Mouse (Mus musculus) erythroblast, embryonic 14.5 days (primary cell): ENCODE results near the gene Ndfip2. TPM values are rescaled to one million over a fixed set of nuclear protein-coding genes. Genes with fewer than 3 reads are reported as not detected.

Experiments used
- H3K27me3 ChIP-seq: 2 replicates; pipeline ENCODE4 v1.6.1; 2012; ENCODE audit warnings: inconsistent platforms; ENCODE audit not compliant: control insufficient read depth
- H3K36me3 ChIP-seq: 2 replicates; pipeline ENCODE4 v1.6.1; 2012; ENCODE audit warnings: mild to moderate bottlenecking, inconsistent platforms; ENCODE audit not compliant: control insufficient read depth
- H3K4me1 ChIP-seq: 2 replicates; pipeline ENCODE4 v1.6.1; 2012; ENCODE audit warnings: inconsistent platforms; ENCODE audit not compliant: control insufficient read depth
- H3K4me3 ChIP-seq: replicated peaks from 2 replicates; pipeline ENCODE3; 2012; ENCODE audit warnings: moderate library complexity, mild to moderate bottlenecking, inconsistent platforms
- H3K9me3 ChIP-seq: 2 replicates; pipeline ENCODE4 v1.6.1; 2012; ENCODE audit warnings: low read length, inconsistent platforms, mixed read lengths; ENCODE audit not compliant: control insufficient read depth
- GATA1 ChIP-seq: IDR thresholded peaks from 2 replicates; pipeline ENCODE4 v1.6.1; 2012; ENCODE audit warnings: low read length, inconsistent platforms, mixed read lengths
- TAL1 ChIP-seq: IDR thresholded peaks from 3 replicates; pipeline ENCODE4 v1.6.1; 2012; ENCODE audit warnings: low read length, inconsistent platforms, mixed read lengths
- polyA plus RNA-seq: library from polyadenylated mRNA; stranded (reverse); fragments of >175 nt; gene quantifications from 2 replicates; pipeline ENCODE4 v1.2.3, GENCODE M21; 2012

Ndfip2 gene
- polyA plus RNA-seq, 1 experiment, result 0.52 TPM

GRCm38 (mm10) chr14:105243805-105244443 is 14.4 kb upstream of the Ndfip2 start:
- TF ChIP-seq TAL1 (no peak), GATA1 (no peak)
- Histone ChIP-seq H3K27me3 (no peaks in the 10 kb centered on the region), H3K36me3 (no peaks in the 10 kb centered on the region), H3K4me1 (no peaks in the 10 kb centered on the region), H3K4me3 (no peak overlapping the region), H3K9me3 (no peaks in the 10 kb centered on the region)

- Histone ChIP-seq H3K9me3 (no peaks in the 10 kb centered on the region), H3K4me3 (no peak overlapping the region), H3K4me1 (no peaks in the 10 kb centered on the region), H3K27me3 (peaks cover 8% of the 10 kb centered on the region), H3K36me3 (no peaks in the 10 kb centered on the region)
- TF ChIP-seq GATA1 (no peak), TAL1 (no peak)
Measured at GRCm38 (mm10) chr14:105251038-105251437, 7.3 kb upstream of the Ndfip2 start.

DNA sequence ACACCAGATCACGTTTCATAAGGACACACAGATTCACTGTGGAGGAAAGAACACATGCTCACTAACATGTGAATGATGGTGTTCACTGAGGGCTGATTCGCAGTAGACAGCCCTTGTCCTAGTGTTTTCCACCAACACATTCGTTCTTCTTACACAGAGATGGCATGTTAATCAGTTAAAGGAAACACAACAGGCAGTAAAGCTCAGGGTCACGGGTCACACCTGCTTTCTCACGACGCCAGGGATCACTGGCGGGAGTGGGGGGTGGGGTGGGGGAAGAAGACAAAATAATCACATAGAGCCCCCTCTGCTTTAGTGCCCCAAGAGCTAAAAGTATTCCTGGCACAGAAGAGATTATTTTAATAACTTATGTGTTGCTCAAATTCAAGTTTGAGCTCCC is 5.1 kb upstream of the Ndfip2 start:
- Histone ChIP-seq H3K4me3 (no peak overlapping the region), H3K36me3 (no peaks in the 10 kb centered on the region), H3K4me1 (peaks cover 4% of the 10 kb centered on the region), H3K9me3 (no peaks in the 10 kb centered on the region), H3K27me3 (peaks cover 10% of the 10 kb centered on the region)
- TF ChIP-seq TAL1 (no peak), GATA1 (no peak)

- Histone ChIP-seq H3K4me1 (peaks cover 9% of the 10 kb centered on the region), H3K4me3 (no peak overlapping the region), H3K27me3 (peaks cover 10% of the 10 kb centered on the region), H3K9me3 (no peaks in the 10 kb centered on the region), H3K36me3 (no peaks in the 10 kb centered on the region)
- TF ChIP-seq GATA1, result no peak
Measured at GRCm38 (mm10) chr14:105254401-105254800, 4.0 kb upstream of the Ndfip2 start.

DNA sequence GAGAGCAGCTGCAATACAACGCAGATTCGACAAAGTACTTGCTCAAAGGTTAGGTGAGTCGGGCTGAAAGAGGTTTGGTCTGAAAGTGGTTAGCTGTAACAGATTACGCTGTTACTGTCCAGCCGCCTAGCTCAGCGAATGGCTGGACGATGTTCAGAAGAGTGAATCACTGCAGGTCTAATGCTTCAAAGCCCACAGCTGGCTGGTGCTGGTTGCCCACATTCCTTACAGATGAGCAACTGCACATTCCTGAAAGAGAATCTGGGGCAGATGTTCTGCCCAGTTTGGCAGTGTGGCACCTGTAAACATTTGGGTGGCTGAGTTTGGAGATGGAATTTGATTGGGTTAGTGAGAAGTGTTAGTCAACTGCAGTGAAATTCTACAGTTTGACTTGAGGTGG is 2.8 kb upstream of the Ndfip2 start:
- peaks cover 10% of the 10 kb centered on the region for H3K27me3 ChIP-seq
- H3K4me3 ChIP-seq, result no peak overlapping the region
- no peaks in the 10 kb centered on the region for H3K9me3 ChIP-seq
- H3K36me3 ChIP-seq, result no peaks in the 10 kb centered on the region
- H3K4me1 ChIP-seq, result peaks cover 12% of the 10 kb centered on the region
- TF ChIP-seq GATA1 (no peak), TAL1 (no peak)

DNA sequence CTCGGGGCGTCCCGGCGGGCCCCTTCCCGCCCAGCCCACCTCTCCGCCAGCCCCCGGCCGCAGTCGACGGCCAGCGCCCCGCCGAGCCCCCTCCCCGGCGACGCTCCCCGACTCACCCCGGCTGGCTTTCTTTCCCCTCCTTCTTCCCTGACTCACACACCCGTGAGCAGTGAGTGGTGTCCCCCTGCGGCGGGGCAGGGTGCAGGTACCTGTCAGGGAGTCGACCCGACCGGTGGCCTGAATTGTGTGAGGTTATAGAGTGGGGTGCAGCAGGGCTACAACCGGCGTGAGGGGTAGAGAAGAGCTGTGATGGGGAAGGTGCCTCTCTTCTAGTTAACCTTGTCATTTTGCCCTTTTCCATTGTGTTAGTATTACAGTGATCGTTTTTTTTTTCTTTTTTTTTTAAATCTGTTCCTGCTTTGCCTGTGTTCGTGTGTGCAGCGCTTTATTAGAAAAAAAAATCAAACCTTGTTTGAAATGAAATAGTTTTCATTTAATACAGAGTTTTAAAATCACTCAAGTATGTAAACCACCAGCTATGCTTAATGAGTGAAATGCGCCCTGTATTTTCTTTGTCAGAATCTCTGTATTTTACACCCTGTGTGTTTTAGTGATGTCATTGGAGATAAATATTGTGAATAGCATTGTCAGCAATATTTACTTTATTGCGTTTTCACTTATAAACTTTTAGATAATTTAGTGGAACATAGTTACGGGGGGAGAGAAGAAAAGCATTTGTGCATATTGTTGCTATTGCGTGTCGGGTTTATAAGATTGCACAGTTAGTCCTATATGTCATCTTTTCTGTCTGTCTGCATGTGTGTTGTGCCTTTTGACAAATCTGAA is 885 bp downstream of the Ndfip2 start:
- peaks cover 10% of the 10 kb centered on the region for H3K27me3 ChIP-seq
- H3K4me3 ChIP-seq, result peak overlapping the region; percentile 90
- no peaks in the 10 kb centered on the region for H3K36me3 ChIP-seq
- no peak for TF ChIP-seq TAL1
- TF ChIP-seq GATA1, result no peak
- peaks cover 12% of the 10 kb centered on the region for H3K4me1 ChIP-seq
- H3K9me3 ChIP-seq, result no peaks in the 10 kb centered on the region

DNA sequence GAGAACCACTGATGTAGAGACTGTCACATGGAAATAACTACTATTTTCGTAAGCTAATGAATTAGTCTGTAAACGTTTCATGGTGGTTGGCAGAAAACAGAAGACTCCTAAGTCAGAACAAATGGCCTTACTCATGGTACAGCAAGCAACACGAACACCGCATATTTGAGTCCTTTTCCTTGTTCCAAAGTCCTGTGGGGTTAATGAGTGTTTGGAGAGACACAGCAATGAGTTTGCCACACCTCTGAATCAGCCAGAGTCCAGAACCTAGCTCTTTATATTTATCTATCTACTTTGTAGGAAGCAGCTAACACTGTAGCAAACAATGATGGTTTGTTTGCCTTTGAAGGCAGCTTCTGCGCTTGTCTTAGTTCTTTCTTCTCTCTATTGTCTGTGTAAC is 4.5 kb downstream of the Ndfip2 start:
- TF ChIP-seq TAL1 (no peak), GATA1 (no peak)
- Histone ChIP-seq H3K4me1 (peaks cover 12% of the 10 kb centered on the region), H3K27me3 (no peaks in the 10 kb centered on the region), H3K36me3 (no peaks in the 10 kb centered on the region), H3K9me3 (no peaks in the 10 kb centered on the region), H3K4me3 (no peak overlapping the region)

GRCm38 (mm10) chr14:105267095-105267494 is 8.7 kb downstream of the Ndfip2 start:
- no peaks in the 10 kb centered on the region for H3K27me3 ChIP-seq
- TF ChIP-seq TAL1, result no peak
- TF ChIP-seq GATA1, result no peak
- no peaks in the 10 kb centered on the region; the same call in 1 of the 2 replicates for H3K36me3 ChIP-seq
- H3K9me3 ChIP-seq, result no peaks in the 10 kb centered on the region
- H3K4me3 ChIP-seq, result no peak overlapping the region
- H3K4me1 ChIP-seq, result peaks cover 4% of the 10 kb centered on the region

DNA sequence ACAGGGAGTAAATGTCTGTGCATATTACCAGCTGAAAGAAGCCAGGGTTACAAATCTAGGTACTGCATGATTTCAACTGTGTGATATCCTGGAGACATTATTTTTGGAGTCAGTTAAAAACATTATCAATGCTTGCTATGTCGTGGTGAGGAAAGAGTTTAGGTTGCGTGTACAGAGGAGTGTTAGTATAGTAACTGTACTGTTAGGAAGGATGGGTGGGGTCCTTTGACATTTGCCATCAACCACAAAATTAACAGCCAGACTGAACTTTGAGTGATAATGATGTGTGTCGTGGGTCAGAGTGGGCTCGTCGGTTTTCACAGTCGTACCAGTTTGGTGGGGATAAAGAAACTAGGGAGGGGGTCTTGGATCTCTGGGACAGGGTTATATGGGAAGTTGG is 13.7 kb downstream of the Ndfip2 start:
- Histone ChIP-seq H3K4me1 (peaks cover 5% of the 10 kb centered on the region), H3K27me3 (no peaks in the 10 kb centered on the region), H3K4me3 (no peak overlapping the region), H3K36me3 (no peaks in the 10 kb centered on the region; the same call in 1 of the 2 replicates), H3K9me3 (no peaks in the 10 kb centered on the region)
- TF ChIP-seq TAL1, result no peak
- no peak for TF ChIP-seq GATA1
